Mouse (Mus musculus): ENCODE results near the gene Men1. TPM values are rescaled to one million over a fixed set of nuclear protein-coding genes. Genes with fewer than 3 reads are reported as not detected.

The Men1 gene
- polyA plus RNA-seq, 1 experiment = 40.4 TPM

DNA sequence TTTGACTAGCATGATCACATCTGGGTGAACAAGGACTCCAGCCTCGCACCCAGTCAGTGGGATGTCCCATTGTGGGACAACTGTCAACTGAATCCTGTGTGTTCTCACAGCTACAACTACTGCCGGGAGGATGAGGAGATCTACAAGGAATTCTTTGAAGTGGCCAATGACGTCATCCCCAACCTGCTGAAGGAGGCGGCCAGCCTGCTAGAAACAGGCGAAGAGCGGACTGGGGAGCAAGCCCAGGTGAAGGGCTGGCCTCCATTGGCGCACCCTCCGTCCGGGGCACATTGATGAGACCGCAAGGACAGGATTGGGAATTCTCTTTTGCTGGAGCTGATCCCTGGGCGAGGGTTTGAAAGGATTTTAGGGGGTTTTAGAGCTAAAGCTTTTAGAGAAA, 3.9 kb downstream of the Men1 start:
- DNase-seq (ENCODE audit: low read depth) = no peak

DNA sequence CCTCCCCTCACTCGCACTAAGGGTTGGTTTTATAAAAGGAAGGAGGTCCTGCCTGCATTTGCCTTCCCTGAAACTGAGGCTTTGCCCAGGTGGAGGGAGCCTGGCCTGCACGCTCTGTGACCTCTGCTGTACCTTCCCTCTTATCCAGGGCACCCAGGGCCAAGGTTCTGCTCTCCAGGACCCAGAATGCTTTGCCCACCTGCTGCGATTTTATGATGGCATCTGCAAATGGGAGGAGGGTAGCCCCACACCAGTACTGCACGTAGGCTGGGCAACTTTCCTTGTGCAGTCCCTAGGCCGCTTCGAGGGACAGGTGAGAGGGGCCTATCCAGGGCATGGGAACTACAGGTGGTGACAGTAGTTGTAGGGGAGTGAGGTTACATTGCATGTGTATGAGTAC, 4.4 kb downstream of the Men1 start:
- DNase-seq (ENCODE audit: low read depth) = no peak

DNA sequence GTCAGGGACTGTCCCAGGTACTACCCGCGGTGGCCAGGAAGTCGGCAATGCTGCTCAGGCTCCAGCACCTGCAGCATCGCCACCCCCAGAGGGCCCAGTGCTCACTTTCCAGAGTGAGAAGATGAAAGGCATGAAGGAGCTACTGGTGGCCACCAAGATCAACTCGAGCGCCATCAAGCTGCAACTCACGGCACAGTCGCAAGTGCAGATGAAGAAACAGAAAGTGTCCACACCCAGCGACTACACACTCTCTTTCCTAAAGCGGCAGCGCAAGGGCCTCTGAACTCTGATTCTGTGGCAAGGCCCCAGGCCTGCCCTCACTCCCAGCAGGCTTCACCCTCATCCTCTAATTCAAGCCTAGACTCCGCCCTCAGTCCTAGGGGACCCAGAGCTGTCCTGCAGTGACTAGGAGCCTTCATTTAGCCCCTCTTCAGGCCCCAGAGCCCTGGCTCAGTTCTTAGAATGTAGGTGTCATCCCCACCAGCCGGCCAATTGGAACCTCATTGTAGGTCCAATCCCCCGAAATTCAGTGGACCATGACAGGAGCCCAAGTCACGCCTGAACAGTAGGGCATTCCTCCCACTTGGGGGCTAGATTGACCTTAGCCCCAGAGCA, 5.2 kb downstream of the Men1 start:
- DNase-seq (ENCODE audit: low read depth) = no peak

DNA sequence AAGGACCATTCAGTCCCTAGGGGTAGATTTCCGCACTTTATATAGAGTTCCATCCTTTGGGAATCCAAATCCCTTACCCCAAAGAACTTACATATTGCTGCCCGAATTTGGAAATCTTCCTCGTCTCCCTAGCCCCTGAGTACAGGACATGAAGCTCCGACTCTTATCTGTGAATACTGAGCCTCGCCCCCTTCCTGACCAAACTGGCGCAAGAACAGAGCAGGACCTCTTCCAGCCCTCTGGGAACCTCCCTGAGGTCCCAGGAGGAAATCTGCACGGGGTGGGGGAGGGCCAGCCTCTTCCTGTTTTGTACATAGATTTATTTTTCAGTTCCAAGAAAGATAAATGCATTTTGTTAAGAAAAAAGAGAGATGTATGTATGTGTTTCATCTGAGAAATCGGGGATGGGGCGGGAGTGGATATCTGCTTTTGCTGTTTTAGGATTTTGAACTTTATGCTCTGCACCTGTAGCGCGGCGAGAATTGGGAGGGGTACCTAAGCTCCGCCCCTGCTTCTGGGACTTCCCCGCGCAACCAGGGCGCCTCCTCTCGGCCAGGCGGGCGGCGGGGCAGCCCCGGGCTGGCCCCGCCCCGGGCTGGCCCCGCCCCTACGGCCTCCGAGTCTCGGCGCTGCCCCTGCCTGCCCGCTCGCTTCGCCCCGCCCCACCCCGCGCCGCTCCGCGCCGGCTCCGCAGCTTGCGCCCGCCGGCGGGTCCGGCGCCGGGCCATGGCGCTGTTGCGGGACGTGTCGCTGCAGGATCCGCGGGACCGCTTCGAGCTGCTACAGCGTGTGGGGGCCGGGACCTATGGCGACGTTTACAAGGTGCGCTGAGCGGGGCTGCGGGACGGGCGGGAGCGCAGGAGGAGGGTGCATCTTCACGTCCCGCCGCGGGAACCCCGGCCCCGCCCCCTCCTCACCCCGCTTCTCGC, 6.0 kb downstream of the Men1 start, which contains the start of gene Map4k2:
TSS of gene Map4k2 (plus strand) at position 612 of the 929 bp plus-strand sequence.
- no peak for DNase-seq (ENCODE audit: low read depth)

DNA sequence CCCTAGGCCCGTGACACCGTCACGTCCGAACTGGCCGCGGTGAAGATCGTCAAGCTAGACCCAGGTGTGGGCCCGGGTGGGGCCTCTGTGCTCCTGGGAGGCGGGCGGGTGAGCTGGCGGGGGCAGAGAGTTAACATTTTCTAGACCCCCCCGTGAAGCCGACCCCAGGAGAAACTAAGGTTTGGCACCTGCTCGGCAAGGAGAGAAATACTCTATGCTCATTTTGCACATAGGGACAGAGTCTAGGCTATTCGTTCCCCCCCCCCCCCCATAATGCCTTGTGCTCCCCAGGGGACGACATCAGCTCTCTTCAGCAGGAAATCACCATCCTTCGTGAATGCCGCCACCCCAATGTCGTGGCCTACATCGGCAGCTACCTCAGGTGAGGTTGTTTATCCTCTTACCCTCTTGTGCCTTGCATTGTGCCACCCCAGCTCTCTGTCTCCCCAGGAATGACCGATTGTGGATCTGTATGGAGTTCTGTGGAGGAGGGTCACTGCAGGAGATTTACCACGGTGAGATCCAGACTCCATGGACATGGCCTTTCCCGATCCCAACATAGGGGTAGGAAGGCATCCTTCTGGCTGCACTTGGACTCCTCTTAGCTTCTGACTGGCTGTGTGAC, 6.8 kb downstream of the Men1 start:
- no peak for DNase-seq (ENCODE audit: low read depth)

DNA sequence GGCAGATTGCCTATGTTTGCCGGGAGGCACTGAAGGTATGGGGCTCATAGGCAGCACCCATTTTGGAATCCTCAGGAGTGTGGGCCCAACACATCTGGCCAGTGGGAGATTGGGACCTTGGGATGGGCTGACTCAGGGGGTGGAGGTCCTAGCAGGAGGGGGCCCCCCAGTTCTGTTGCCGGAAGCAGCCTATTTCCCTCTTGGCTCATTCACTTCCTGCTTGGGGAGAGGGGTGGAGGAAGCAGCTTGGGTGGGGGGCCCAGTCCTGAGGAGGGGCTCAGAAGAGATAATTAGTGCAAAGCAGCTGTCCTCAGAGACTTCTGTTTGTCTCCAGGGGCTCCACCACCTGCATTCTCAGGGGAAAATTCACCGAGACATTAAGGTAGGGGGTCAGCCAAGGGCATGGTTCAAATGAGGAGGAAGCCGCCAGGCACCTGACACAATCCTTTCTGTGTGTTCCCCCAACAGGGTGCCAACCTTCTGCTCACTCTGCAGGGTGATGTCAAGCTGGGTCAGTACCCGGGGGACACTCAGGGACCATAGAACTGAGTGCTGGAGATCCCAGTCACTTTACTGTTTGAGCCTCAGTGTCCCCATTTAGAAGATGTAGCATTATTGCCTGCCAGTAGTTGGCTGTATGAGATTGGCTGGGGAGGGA, 7.6 kb downstream of the Men1 start:
- DNase-seq (ENCODE audit: low read depth) = no peak

DNA sequence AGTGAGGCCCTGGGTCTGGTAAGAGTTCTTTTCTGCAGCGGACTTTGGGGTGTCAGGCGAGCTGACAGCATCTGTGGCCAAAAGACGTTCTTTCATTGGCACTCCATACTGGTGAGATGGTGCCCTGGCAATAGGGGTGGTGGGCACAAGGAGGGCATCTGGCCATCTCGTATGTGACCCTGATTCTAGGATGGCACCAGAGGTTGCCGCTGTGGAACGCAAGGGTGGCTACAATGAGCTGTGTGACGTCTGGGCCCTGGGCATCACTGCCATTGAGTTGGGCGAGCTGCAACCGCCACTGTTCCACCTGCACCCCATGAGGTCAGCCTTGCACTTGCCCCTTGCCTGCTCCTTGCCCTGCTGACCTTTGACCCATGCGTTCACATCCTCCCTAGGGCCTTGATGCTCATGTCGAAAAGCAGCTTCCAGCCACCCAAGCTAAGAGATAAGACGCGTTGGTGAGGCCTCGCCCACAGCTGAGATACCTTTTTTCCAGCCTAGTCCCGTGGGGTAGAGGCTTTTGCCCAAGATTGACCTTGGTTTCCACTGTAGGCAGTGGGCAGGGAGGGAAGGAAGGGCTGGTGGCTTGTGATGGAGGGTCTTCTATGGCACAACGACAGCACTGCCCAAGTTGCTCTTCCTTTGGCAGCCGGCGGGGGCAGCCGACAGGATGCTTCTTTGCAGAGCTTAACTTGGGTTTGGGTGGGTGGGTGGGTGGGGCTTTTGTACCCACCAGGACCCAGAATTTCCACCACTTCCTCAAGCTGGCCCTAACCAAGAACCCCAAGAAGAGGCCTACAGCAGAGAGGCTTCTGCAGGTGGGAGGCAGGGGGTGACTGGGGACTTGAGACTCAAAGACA, 8.5 kb downstream of the Men1 start:
- no peak for DNase-seq (ENCODE audit: low read depth)

DNA sequence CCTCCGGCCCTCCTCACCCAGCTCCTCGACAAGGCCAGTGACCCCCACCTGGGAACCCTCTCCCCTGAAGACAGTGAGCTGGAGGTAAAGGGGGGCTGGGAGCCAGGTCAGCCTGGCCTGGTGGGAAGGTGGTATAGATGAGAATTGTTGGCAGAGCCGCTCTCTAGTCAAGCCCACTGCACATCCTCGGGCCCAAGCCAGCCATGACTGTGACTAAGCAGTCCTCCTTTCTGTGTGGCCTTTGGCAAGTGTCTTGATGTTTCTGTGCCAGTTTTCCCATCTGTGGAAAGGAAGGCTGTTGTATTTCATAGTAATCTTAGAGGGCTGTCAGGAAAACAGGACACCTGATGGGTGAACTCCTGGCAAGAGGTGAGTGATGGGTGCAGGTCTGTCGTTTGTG, 9.2 kb downstream of the Men1 start:
- DNase-seq (ENCODE audit: low read depth) = no peak

DNA sequence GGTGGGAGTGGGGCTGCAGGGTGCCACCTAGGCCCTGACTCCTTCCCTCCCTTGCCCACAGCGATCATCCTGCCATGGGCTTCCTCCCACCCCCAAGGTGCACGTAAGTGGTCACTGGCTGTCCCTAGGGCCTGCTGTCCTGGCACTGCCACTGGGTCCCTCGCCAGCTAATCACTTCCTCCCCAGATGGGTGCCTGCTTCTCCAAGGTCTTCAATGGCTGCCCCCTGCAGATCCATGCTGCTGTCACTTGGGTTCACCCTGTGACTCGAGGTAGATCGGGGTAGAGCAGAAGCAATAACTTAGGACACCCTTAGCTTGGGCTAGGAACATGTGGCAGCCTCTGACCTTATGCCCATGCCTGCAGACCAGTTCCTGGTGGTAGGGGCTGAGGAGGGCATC, 11.2 kb downstream of the Men1 start:
- DNase-seq (ENCODE audit: low read depth) = no peak

DNA sequence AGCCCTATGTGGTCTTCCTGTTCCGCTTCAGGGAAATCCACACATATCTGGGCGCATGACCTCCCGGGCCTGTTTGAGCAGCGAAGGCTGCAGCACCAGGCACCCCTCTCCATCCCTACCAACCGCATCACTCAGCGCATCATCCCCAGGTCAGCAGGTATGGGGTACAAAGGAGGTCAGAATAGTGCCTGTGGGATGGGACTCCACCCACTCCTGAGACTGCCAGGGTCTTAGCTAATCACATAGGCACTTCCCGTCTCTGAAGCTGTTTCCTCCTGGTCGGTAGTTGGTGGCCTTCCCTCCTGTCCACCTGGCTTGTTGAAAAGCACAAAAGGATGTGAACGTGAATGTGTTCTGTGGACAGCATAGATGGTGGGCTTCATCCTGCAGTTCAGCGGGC, 11.9 kb downstream of the Men1 start:
- DNase-seq (ENCODE audit: low read depth) = no peak

DNA sequence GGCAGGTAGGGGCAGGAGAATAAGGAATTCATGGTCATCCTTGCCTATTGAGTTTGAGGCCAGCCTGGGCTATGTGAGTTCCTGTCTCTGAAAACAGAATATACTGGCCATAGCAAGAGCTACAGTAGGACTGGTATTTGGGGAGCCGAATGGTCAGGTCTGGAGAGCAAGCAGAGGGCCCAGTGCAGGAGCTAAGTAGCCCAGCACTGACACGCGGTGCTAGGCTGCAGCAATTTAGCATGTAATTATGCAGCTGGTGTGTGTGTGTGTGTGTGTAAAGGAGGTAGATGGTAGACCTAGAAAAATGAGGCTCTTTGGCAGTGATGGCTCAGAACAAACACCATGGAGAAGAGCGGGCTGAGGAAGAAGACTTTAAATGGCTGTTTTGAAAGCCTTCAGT, 12.8 kb downstream of the Men1 start:
- no peak for DNase-seq (ENCODE audit: low read depth)

DNA sequence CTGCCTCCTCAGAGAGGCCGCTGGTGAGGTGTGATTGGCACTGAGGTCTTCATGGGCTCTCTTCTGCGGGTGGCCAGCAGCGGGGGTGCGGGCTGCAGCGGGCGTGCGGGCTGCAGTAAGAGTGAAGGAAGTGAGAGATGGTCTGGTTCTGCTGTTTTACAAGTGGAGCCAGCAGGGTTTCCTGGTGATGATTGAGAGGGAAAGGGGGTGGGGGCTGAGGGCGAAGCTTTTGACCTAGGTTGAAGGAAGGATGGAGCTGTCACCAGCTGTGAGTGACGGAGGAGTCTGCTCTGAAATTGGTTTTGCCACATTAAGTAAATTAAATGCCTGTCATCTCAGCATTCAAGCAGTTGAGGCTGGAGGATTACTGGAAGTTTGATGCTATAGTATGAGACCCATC, 13.9 kb downstream of the Men1 start:
- DNase-seq (ENCODE audit: low read depth) = no peak

DNA sequence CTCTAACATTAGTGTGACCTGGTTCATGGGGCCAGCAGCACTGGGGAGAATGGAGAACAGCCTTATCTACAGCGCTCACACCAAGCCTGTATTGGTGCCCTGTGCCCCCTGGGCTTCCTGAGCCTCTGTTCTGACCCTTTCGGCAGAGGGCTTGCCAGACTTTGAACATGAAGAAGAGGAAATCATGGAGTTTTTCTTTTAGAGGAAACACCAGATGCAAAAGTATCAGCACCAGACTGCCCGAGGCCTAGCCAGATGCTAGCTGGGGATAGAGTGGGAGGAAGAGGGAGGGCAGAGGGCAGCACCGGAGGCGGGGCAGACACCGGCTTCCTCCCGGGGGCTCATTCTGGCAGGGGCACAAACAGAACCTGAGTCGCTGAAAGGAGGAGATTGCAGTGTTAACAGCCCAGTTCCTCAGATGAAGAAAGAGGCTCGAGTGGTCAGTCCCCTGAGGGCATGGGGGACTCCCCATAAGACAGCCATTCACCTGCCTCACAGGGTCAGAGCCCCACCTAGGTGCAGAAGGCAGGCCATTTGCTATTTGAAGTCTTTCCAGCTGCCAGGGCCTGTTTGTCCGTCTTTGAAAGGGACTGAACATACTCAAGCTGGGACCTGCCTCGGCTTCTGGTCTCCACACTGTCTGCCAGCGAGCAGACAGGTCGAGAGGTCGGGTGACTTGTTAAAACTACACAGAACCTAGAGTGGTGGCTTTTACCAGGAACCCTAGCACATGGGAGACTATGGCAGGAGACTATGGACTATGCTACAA, 14.6 kb downstream of the Men1 start:
- no peak for DNase-seq (ENCODE audit: low read depth)

DNA sequence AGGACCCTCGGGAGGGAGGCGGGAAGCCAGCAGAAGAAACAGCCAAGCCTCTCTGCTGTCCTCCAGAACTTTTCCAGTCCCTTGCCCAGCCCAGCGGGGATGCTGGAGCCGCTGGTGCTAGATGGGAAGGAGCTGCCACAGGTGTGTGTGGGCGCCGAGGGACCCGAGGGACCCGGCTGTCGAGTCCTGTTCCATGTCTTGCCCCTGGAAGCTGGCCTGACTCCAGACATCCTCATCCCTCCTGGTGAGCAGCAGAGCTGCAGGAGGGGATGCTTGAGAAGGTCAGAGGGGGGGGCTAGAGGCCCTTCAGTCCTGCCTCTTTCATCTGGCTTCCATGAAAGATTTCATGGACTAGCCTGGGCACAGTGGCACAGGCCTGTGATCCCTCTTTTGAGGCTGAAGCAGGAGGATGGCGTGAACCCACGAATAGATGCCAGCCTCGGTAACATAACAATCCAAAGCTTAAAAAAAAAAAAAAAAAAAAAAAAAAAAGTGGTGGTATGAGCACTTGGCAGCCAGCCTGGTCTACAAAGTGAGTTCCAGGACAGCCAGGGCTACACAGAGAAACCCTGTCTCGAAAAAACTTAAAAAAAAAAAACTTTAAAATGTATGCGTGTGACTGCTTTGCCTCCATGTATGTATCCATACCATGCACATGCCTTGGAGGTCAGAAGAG, 16.8 kb downstream of the Men1 start:
- DNase-seq (ENCODE audit: low read depth) = no peak

DNA sequence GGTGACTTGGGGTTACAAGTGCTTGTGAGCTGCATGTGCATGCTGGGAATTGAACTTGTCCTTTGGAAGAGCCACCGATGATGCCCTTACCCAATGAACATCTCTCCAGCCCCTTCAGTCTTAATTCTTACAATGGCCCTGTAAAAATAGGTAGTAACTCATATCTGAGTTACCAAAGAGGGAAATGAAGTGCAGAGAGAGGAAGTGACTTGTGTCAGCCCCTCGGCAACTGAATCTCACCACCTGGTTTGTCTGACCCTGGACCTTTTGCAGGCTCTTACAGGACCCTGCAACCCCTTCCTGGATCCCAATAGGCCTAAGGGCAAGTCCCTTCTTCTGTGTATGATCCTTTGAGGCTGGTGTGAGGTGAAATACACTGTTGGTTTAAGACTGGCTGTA, 17.3 kb downstream of the Men1 start:
- DNase-seq (ENCODE audit: low read depth) = no peak

DNA sequence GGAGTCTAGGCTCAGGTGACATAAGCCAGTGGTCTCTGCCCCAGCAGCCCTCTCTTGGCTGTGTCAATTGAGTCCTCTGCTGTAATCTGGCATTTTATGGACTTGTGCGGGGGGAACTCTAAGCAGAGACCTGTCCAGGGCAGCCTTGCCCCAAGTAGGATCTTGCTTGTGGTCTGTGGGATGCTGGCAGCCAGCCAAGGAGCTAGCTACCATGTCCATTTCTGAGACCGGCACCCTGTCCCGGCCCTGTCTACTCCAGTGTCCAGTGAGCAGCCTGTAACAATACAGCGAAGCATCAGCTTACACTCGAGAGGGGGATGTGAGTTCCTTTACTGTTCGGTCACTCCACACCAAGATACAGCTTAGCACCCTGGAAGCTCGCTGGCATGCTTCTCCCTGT, 19.3 kb downstream of the Men1 start:
- no peak for DNase-seq (ENCODE audit: low read depth)

DNA sequence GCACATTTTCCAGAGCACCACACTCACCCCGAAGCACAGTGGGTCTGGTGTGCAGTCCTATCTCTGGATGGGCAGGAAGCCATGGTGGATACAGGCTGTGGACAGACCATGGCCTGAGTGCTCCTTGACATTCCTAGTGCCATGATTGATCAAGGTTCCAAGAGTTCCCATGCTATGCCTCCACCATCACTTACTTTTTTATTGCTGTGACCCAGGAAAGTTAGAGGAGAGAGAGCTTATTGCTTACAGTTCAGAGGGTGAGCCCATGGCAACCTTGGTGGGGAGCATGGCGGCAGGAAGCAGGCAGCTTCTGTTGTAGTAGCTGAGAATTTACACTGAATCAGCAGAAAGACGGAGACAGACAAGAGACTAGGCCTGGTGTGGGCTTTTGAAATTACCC, 26.5 kb downstream of the Men1 start:
- no peak for DNase-seq (ENCODE audit: low read depth)

DNA sequence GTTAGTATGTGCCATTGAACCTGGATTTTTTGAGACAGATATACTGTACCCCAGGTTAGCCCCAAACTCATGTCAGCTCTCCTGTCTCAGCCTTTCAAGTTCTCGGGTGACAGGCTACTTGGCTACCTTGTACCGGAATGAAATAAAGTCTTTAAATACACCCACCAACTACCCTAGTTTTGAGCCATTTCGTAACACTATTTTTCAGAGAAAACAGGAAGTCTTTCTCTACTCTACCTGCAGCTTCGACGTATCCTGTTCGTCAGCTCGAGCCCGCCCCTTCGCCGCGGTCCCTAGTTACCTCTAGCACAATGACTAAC, 28.3 kb downstream of the Men1 start:
- DNase-seq (ENCODE audit: low read depth) = no peak

DNA sequence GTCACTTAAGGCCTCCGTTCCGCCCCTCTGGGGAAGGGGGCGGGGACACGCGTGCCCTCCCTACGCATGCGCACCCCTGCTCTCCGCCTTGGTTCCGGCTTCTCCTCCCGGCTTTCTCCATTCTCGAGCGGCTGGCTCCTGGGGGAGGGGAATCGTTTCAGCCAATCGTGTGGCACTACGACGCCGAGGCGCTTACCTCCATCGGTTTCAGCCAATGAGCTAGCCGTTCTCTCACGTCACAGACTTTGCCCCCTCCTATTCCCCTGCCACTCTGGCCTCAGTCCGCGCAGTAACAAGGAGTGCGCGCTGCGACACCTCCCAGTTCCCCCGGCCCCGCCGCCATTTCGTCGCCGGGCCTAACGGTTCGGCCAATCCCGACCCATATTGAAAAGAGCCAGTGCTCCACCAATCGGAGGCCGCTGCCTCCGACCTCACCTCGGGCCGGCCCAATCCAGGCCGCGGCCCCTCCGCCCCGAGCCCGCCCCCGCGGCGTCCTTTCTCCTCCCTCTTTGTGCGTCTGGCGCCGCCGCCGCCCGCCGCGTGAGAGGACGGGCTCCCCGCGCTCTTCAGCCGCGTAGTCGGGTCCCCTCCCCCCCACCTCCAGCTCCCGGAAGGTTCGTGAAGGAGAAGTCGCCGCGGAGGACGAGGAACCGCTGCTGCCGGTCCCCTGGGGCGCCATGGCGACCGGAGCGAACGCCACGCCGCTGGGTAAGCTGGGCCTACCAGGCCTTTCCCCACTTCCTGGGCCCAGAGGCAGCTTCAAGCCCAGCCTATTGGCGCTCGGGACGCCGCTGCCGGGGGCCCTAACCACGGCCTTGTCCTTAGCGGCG, 28.8 kb downstream of the Men1 start, which contains the start of gene Sf1:
TSS of gene Sf1 (plus strand) at position 280 of the 830 bp plus-strand sequence.
- DNase-seq (ENCODE audit: low read depth) = peak; percentile 96
